Mouse (Mus musculus) stomach, postnatal 0 days (tissue): ENCODE results near the gene Stard7.

Source experiments
- CTCF ChIP-seq: IDR thresholded peaks from 2 replicates; pipeline ENCODE4 v1.5.1; 2016; ENCODE audit warnings: antibody characterized with exemption, low read depth, mild to moderate bottlenecking, moderate library complexity
- EP300 ChIP-seq: optimal IDR thresholded peaks from 2 replicates; pipeline ENCODE3; 2016; ENCODE audit warnings: antibody characterized with exemption

GRCm38 (mm10) chr2:127270300-127271041 lies 453 bp downstream of the Stard7 start:
- no peak for TF ChIP-seq EP300
- peak; percentile 12; the same call in 1 of the 2 replicates for TF ChIP-seq CTCF
